Mouse (Mus musculus) c-Kit-positive CD71-negative TER-119-negative erythroid progenitor cells, embryonic 14.5 days (primary cell): ENCODE measurements around the gene Siah1a.

Experiments
- DNase-seq: peaks from one replicate; pipeline ENCODE4 v3.0.0-alpha.2; 2013; ENCODE audit warnings: low read depth

Gene Siah1a

DNA sequence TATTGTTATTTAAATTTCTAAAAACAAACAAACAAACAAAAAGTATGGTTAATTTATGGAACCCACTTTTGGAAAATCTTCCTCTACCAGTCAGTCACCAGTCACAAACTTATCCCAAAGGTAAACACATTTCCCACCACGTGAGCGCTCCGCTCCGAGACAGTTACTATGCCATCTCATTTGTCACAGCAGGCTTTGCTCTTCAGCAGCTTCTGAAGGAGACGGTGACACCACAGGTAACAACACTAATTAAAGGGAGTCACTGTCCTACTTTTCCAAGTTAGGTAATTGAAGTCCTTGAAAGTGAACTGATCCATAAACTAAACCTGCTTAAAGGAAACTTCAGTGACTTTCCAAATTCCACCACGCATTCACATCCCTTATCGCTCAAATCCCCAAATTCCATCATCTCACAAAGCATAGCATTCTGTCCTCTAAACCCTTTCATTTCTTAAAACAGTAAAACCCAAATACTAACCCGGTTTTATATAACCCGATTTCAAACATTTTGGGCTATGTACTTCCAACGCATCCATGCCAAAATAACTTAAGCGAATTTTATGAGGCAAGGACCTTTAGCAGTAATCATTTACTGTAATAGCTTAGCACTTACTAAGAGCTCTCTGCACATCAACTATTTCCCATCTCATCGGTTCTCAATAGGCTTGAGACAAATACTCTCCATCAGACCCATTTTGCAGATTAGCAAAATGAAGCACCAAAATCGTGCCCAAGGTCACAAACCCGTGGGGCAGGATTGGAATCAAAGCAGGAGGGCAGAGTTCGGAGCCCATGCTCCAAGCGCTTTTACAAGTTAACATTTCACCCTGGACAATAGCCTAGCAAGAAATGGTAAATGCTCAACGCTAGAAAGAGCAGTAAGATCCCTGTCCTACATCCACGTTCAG, 1.2 kb downstream of the Siah1a start:
- no peak for DNase-seq

GRCm38 (mm10) chr8:86742605-86743345, 3.0 kb downstream of the Siah1a start:
- no peak for DNase-seq

DNA sequence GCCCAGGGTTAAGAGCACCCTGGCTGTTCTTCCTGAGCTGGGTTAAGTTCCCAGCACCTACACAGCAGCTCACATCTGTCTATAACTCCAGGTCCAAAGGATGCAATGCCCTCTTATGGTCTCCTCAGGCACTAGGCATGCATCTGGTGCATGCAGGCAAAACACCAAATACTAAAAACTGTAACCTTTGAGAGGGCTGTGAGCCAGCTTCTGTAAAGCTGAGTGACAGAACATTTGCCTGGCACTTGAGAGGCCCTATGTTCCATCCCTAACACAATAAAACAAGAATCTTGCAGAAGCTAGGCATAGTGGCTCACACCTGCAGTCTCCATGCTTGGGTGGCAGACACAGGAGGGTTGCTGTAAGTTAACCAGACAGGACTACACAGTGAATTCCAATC, 4.1 kb downstream of the Siah1a start:
- DNase-seq, result no peak

DNA sequence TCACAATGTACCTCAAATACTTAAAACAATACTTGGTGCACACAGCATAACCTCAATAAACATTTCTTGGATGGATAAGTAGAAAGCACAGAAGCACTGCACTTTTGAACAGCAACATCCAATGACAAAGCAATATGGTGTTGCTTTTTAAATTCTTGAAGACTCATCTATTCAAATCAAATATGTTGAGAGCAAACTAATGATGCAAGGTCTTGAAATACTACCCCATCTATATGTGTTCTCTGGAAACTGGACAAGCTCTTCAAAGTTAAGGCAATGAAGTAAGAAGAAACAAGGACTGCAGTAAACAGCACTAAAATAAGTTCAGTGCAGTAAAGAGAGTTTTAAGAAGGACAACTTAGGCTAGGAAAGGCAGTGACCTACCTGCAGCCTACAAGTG, 4.8 kb downstream of the Siah1a start:
- DNase-seq, result no peak

DNA sequence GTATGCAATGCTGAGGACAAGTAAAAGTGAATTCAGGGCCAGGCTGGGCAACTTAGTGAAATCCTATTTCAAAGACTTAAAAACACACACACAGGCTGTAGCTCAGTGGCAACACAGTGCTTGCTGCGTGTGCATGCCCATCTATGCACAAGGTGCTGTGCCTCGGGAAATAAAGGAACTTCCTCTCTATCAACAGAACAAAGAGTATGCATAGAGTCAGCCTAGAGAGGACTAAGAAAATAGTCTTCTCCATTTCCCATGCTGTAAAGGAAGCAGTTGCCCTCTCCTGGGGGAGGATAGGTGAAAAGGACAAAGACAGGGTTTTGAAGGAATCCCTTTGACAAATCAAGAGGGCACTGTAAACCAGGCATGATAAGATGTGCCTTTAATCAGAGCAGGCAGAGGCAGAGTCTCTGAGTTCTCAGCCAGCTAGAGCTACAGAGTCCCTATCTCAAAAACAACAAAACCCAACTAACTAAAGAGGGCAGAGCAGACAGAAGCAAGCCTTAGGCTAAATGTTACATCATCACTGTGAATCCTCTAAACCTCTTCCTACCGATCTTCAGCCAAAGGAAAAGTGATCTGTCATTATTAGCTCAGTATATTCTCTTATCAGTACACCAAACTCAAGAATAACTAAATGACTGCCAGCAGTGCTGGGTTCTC, 10.2 kb downstream of the Siah1a start:
- no peak for DNase-seq

DNA sequence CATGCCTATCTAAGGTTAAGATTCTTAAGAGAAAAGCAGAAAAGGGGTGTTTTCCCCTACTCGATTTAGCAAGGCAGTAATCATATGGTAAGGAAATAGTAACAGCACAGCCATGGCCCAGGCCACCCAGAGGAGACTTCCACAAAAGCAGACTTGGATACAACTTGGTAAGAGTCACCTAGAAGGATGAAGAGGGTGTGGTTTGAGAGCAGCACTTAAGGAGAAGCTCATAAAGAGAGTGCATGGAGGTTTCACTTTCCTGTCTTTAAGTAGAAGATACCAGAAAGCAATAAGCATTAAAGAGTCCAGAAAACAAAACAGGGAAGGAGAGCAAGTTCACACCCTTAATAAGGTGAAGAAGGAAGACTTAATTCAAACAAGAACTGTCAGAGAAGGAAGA, 10.8 kb downstream of the Siah1a start:
- no peak for DNase-seq

GRCm38 (mm10) chr8:86734171-86734570, 11.6 kb downstream of the Siah1a start:
- DNase-seq, result no peak

DNA sequence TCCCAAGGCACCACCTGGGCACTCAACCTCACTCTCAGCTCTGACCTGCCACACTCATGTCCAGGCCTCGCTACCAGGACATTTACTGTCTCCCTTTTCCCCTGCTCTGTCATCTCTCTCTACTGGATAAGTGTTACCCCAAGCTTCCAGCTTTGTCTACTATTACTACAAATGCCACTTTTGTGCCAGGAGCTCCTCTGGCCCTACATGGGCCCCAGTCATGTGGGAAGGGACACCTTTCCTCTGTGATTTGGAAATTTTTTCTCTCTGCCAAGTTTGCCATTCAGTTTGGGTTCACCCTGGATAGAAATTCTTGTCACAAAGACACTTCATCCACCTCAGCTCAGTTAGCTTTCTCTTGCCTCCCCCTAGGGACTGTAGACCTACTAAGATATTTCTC, 14.9 kb downstream of the Siah1a start:
- DNase-seq, result no peak

- no peak for DNase-seq
Observed at GRCm38 (mm10) chr8:86730303-86730702, 15.4 kb downstream of the Siah1a start.

- DNase-seq, result no peak
Observed at GRCm38 (mm10) chr8:86728224-86728950, 17.3 kb downstream of the Siah1a start.

DNA sequence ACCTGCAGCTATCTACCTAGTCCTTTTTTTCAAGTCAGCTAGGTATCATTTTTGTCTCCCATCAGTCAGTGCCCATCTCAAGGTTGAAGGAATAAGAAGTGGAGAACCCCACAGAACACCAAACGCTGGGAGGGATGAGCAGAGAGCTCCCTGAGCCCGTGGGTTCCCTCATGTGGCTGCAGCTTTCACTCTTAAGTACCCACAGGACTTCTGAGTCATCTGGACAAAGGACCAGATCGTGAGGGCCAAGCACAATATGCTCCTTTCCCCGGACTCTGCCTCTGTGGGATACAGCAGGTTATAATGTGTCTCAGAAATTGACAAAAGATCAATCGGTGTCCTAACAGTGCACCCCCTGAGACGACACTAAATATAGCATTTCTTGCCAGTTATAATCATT, 18.8 kb downstream of the Siah1a start:
- no peak for DNase-seq

DNA sequence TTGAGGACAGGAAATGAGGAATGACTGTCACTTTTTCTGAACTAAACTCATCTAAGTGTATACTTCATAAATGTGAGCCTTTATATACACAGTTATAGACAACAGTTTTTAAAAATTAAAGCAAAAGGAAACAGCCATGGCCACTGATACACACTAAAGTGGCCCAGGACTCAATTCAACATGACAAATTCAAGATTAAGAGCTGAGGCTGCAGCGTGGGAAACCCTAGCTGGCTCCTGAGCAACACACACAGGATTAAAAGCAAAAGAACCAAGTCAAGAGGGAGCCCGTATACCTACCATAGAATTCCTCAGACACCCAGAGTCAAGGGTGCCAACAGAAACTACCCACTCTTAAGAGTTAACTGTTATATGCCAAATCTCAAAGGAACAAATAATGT, 24.2 kb downstream of the Siah1a start:
- DNase-seq, result no peak

DNA sequence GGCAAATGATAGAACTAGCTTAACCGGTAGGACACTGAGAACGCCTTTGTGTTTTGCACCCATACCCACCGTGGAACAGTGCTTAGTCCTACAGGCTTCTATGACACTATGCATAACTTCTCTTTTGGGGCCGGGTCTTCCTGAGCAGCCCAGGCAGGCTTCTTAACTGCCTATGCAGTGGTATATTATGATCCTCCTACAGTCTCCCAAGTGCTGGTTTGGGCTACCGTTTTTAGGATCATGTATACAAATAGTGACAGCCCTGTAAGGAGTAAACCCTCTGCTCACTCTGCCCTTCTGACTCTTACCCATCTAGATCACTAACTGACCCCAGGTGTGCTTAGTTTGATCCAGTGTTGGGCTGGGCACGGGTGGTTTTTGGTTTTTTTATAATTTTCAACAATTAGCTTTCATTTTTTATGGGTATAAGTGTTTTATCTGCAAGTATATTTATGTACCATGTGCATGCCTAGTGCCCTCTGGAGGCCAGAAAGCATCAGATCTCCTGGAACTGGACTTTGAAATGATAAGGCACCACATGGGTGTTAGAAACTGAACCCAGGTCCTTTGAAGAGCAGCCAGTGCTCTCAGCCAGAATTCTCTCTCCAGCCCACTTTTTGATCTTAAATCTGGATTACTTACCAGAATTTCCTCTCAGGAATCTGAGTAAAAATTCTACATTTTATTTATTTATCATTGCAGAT, 24.8 kb downstream of the Siah1a start:
- no peak for DNase-seq

GRCm38 (mm10) chr8:86719368-86719767, 26.4 kb downstream of the Siah1a start:
- DNase-seq, result no peak

- no peak for DNase-seq
Observed at GRCm38 (mm10) chr8:86718332-86718994, 27.3 kb downstream of the Siah1a start.

DNA sequence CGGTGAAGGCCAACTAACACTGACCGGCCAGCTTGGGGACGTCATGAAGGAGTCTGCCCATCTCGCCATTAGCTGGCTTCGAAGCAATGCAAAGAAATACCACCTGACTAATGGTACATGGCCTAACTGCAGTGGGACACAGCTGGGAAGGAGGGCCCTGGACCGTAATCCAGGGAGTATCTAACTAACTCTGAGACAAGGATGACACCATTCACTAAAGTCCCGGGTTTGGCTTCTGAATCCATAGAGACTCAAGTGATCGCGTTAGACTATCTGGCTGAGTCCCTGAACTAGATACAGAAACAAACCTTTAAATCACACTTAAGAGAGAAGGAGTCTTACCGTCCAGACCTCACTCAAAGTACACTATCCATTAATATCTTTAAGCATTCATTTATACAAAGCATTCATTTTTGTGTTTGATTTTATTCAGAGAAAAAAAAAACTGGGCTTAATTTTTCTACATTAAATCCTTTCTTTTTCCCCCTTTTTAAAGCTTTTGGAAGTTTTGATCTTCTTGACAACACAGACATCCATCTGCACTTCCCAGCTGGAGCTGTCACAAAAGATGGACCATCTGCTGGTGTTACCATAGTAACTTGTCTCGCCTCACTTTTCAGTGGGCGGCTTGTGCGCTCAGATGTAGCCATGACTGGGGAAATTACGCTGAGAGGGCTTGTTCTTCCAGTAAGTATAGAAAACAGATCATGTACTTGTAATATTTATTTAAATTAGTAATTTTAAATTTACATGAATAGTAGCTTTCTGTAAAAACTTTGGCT, 32.1 kb downstream of the Siah1a start:
- DNase-seq, result no peak

DNA sequence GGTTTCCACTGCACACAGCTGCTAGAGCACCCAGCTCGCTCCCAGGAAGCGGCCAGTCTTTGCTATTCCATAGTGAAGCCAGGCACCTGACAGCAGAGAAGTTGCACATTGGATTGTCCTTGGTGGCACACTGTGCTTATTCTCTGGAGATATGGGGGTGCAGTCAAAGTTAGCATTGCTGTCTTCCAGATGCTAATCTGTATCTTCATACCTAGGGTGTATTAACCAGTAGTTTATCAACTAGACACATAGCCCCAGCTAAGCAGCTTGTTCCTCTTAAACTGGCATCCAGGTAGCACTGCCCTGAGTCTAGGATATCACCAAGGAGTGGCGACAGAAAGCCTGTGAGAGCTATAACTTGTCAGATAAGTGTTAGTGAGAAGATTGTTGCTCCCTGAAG, 33.1 kb downstream of the Siah1a start:
- no peak for DNase-seq

- peak; percentile 60 for DNase-seq
Observed at GRCm38 (mm10) chr8:86707873-86708272, 37.9 kb downstream of the Siah1a start.

DNA sequence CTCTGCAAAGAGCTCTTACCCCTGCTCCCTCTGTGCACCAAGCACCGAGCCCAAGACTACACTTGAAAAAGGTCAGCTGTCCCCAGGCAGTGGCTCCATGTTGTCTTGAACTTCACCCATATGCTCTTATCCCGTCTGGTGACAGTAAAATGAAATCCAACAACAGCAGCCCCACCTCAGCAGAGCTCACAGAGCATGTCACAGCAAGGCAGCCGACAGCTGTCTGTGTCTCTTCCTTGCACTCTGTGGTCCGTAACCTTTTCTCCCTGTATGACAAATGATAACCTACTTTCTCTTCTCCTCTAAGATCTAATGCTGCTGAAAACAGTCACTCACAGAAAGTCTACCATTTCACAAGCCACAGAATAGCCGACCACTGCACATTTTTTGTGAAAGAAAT, 39.0 kb downstream of the Siah1a start:
- no peak for DNase-seq

DNA sequence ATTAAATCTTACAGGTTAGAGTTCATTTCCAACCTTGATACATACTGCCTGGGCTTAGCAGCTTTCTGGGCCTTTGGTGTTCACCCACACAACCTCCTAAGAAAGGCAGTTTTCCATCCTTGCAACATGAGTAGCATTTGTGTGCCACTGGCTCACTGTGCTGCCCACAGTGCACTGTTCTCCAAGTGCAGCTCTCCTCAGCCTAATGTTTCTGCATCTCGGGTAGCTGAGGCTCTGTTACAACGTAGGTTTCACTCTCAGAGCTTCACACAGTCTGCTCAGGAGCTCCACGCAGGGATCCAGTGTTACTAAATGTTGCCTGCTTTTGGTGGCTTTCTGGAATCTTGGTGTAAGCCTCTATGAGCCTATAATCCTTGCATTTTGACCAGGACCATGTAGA, 40.4 kb downstream of the Siah1a start:
- DNase-seq, result no peak
